Mouse (Mus musculus) mature B cell (primary cell): Measurements from ENCODE around the gene Prkch.

ENCODE experiments used
- in situ Hi-C: fragments of 300-500 bp; cut with MboI; formaldehyde crosslinking; loops from 2 replicates; pipeline ENCODE4 v1.14.3; 2019

Gene Prkch

GRCm38 (mm10) chr12:73679400-73679801, 94.8 kb downstream of the Prkch start:
- in situ Hi-C loops = no loop called here

- in situ Hi-C loops = no loop called here
These were observed 98.3 kb downstream of the Prkch start for GRCm38 (mm10) chr12:73682921-73683346.

- in situ Hi-C loops = no loop called here
These were observed 101.3 kb downstream of the Prkch start for GRCm38 (mm10) chr12:73685875-73686274.

- in situ Hi-C loops = no loop called here
These were observed 101.9 kb downstream of the Prkch start for GRCm38 (mm10) chr12:73686456-73686855.

- in situ Hi-C loops = no loop called here
These were observed 102.8 kb downstream of the Prkch start for GRCm38 (mm10) chr12:73687077-73688035.

GRCm38 (mm10) chr12:73692321-73692720, 107.7 kb downstream of the Prkch start:
- in situ Hi-C loops = no loop called here

GRCm38 (mm10) chr12:73693347-73693746, 108.8 kb downstream of the Prkch start:
- in situ Hi-C loops = no loop called here

- in situ Hi-C loops = no loop called here
These were observed 110.1 kb downstream of the Prkch start for GRCm38 (mm10) chr12:73694690-73695089.

GRCm38 (mm10) chr12:73695110-73695509, 110.5 kb downstream of the Prkch start:
- in situ Hi-C loops = no loop called here

- in situ Hi-C loops = no loop called here
These were observed 111.5 kb downstream of the Prkch start for GRCm38 (mm10) chr12:73696084-73696483.

GRCm38 (mm10) chr12:73696946-73697345, 112.3 kb downstream of the Prkch start:
- in situ Hi-C loops = no loop called here

GRCm38 (mm10) chr12:73698436-73698835, 113.8 kb downstream of the Prkch start:
- in situ Hi-C loops = no loop called here

GRCm38 (mm10) chr12:73698841-73699240, 114.2 kb downstream of the Prkch start:
- in situ Hi-C loops = no loop called here

GRCm38 (mm10) chr12:73699471-73700186, 115.0 kb downstream of the Prkch start:
- in situ Hi-C loops = loop anchor here (10.0 kb wide), 1 partner anchor 305 kb away; no protein-coding TSS in a partner anchor

GRCm38 (mm10) chr12:73700544-73701069, 116.0 kb downstream of the Prkch start:
- in situ Hi-C loops = loop anchor here (10.0 kb wide), 1 partner anchor 304 kb away; no protein-coding TSS in a partner anchor

- in situ Hi-C loops = loop anchor here (10.0 kb wide), 1 partner anchor 303 kb away; no protein-coding TSS in a partner anchor
These were observed 117.4 kb downstream of the Prkch start for GRCm38 (mm10) chr12:73701999-73702398.

GRCm38 (mm10) chr12:73704382-73704781, 119.8 kb downstream of the Prkch start:
- in situ Hi-C loops = loop anchor here (10.0 kb wide), 1 partner anchor 300 kb away; no protein-coding TSS in a partner anchor

- in situ Hi-C loops = loop anchor here (10.0 kb wide), 1 partner anchor 300 kb away; no protein-coding TSS in a partner anchor
These were observed 120.6 kb downstream of the Prkch start for GRCm38 (mm10) chr12:73705097-73705690.

- in situ Hi-C loops = loop anchor here (10.0 kb wide), 1 partner anchor 296 kb away; no protein-coding TSS in a partner anchor
These were observed 123.9 kb downstream of the Prkch start for GRCm38 (mm10) chr12:73708498-73708897.

- in situ Hi-C loops = loop anchor here (10.0 kb wide), 1 partner anchor 296 kb away; no protein-coding TSS in a partner anchor
These were observed 124.3 kb downstream of the Prkch start for GRCm38 (mm10) chr12:73708920-73709319.

- in situ Hi-C loops = no loop called here
These were observed 126.2 kb downstream of the Prkch start for GRCm38 (mm10) chr12:73710846-73711245.
